Mouse (Mus musculus) cerebellum, adult 11-12 months (tissue): ENCODE measurements around the gene Specc1.

Experiments
- DNase-seq: peaks from one replicate; pipeline ENCODE4 v3.0.0; 2022

Specc1 gene

GRCm38 (mm10) chr11:62263599-62263998 is 307.0 kb downstream of the Specc1 start:
- DNase-seq = no peak

GRCm38 (mm10) chr11:62264018-62264417 is 307.5 kb downstream of the Specc1 start:
- no peak for DNase-seq

GRCm38 (mm10) chr11:62265642-62266041 is 309.1 kb downstream of the Specc1 start:
- DNase-seq = no peak

GRCm38 (mm10) chr11:62266466-62267214 is 310.1 kb downstream of the Specc1 start:
- DNase-seq = no peak

- no peak for DNase-seq
These were observed 311.8 kb downstream of the Specc1 start for GRCm38 (mm10) chr11:62268381-62268780.

- no peak for DNase-seq
These were observed 312.5 kb downstream of the Specc1 start for GRCm38 (mm10) chr11:62269097-62269496.

- no peak for DNase-seq
These were observed 314.3 kb downstream of the Specc1 start for GRCm38 (mm10) chr11:62270851-62271250.
